Mouse (Mus musculus) cerebellum, adult 2 months (tissue): ENCODE results near the gene Grb10.

Source experiments
- CTCF ChIP-seq: fragments of 200-500 bp; IDR thresholded peaks from 2 replicates; pipeline ENCODE4 v1.5.1; 2011; ENCODE audit warnings: low read depth, mild to moderate bottlenecking, control low read depth, low read length, moderate library complexity, borderline replicate concordance; ENCODE audit not compliant: insufficient read depth
- POLR2A ChIP-seq: fragments of 200-500 bp; IDR thresholded peaks from 2 replicates; pipeline ENCODE4 v1.6.1; 2011; ENCODE audit warnings: low read length, control low read depth, borderline replicate concordance; ENCODE audit not compliant: insufficient read depth

DNA sequence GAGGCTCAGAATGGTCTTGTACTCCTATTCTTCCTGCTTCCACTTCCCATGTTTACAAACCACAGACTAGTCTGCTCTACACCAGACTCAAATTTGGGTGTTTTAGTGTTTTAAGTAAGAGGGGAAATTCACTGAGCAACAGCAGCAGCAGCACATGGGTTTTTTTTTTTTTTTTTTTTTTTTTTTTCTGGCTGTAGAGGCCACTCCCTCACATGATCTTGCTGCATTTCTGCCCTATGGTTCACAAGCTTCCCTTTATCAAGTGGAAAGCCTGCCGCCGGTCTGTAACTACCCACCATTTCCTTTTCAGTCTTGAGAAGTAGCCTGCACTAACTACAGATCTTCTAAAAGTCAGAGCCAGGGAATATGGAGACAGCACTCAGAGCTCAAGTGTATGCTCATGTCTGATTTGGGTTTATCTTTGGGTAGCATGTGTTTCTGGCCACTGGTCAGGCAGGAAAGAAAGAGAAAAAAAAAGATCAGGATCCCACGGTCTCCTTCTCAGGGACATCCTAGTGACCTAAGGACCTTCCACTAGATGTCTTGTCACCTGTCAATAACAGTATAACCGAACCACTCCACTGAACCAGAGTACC lies 152.0 kb downstream of the Grb10 start:
- TF ChIP-seq POLR2A (no peak), CTCF (no peak)
